Mouse (Mus musculus) CH12.LX (cell line): Measurements from ENCODE around the gene Gm28539. TPM values are rescaled to one million over a fixed set of nuclear protein-coding genes. Genes with fewer than 3 reads are reported as not detected.

Source experiments
- DNase-seq: peaks from one replicate; pipeline ENCODE4 v3.0.0-alpha.2; 2013; ENCODE audit errors: extremely low read depth
- H3K27ac ChIP-seq: 2 replicates; pipeline ENCODE4 v1.5.1; 2012; ENCODE audit warnings: low read depth, mild to moderate bottlenecking, control low read depth, moderate library complexity; ENCODE audit not compliant: insufficient read depth
- H3K27me3 ChIP-seq: replicated peaks from 2 replicates; pipeline ENCODE3; 2012; ENCODE audit warnings: inconsistent platforms
- H3K36me3 ChIP-seq, 2 experiments: replicated peaks in 1 of 2; 2 replicates each; pipeline versions ENCODE3 to v1.6.1; 2012; ENCODE audit warnings: inconsistent platforms in 1 of 2, low read length in 1 of 2, mild to moderate bottlenecking in 1 of 2, mixed read lengths in 1 of 2, moderate library complexity in 1 of 2; ENCODE audit not compliant: control insufficient read depth in 1 of 2, insufficient read depth in 1 of 2
- H3K4me1 ChIP-seq, 2 experiments: 2 replicates each; pipeline ENCODE4 v1.6.1; 2012; ENCODE audit warnings: inconsistent platforms in 1 of 2, moderate library complexity in 1 of 2; ENCODE audit not compliant: insufficient read depth in 2 of 2, control insufficient read depth in 1 of 2
- H3K4me2 ChIP-seq: 2 replicates; pipeline ENCODE4 v1.6.1; 2012; ENCODE audit warnings: low read depth, mild to moderate bottlenecking, control low read depth; ENCODE audit not compliant: poor library complexity, insufficient read depth, severe bottlenecking
- H3K4me3 ChIP-seq, 3 experiments: fragments of 150-350 bp in 1 of 3; sonication (generic) in 1 of 3; replicated peaks in 1 of 3; 2 replicates each; pipeline versions ENCODE3 to v1.5.1; 2011 to 2012; ENCODE audit warnings: low read depth in 2 of 3, low read length in 2 of 3, mild to moderate bottlenecking in 2 of 3, moderate library complexity in 2 of 3, control low read depth in 1 of 3, improper control_type of control experiment in 1 of 3, inconsistent platforms in 1 of 3, mixed read lengths in 1 of 3; ENCODE audit not compliant: poor library complexity in 1 of 3
- H3K79me2 ChIP-seq: replicated peaks from 2 replicates; pipeline ENCODE4 v1.6.1; 2012; ENCODE audit warnings: mild to moderate bottlenecking, moderate library complexity; ENCODE audit not compliant: control insufficient read depth, poor library complexity, insufficient read depth, severe bottlenecking; ENCODE audit errors: extremely low read depth
- H3K9ac ChIP-seq: 2 replicates; pipeline ENCODE4 v1.6.1; 2012; ENCODE audit warnings: low read depth, mild to moderate bottlenecking, control low read depth, moderate library complexity; ENCODE audit not compliant: insufficient read depth
- H3K9me3 ChIP-seq: replicated peaks from 2 replicates; pipeline ENCODE3; 2012; ENCODE audit warnings: low read length, inconsistent platforms, mixed read lengths
- CHD1 ChIP-seq: IDR thresholded peaks from 2 replicates; pipeline ENCODE4 v1.6.1; 2012; ENCODE audit warnings: low read depth, low read length, improper control_type of control experiment, inconsistent platforms
- CHD2 ChIP-seq: IDR thresholded peaks from 2 replicates; pipeline ENCODE4 v1.6.1; 2011; ENCODE audit warnings: low read length, improper control_type of control experiment
- CTCF ChIP-seq, 2 experiments: IDR thresholded peaks in 1 of 2; conservative IDR thresholded peaks in 1 of 2; 2 replicates each; pipeline ENCODE4 v1.5.1; 2011 to 2012; ENCODE audit warnings: low read depth in 2 of 2, low read length in 2 of 2, improper control_type of control experiment in 1 of 2, inconsistent platforms in 1 of 2, mild to moderate bottlenecking in 1 of 2, moderate library complexity in 1 of 2
- E2F4 ChIP-seq: IDR thresholded peaks from 2 replicates; pipeline ENCODE4 v1.6.1; 2011; ENCODE audit warnings: low read depth, low read length, improper control_type of control experiment; ENCODE audit not compliant: insufficient replicate concordance
- ELF1 ChIP-seq: IDR thresholded peaks from 2 replicates; pipeline ENCODE4 v1.6.1; 2014; ENCODE audit warnings: low read depth, mild to moderate bottlenecking, inconsistent platforms, low read length, improper control_type of control experiment
- EP300 ChIP-seq: IDR thresholded peaks from 2 replicates; pipeline ENCODE4 v1.6.1; 2011; ENCODE audit warnings: low read length, improper control_type of control experiment
- ETS1 ChIP-seq: conservative IDR thresholded peaks from 2 replicates; pipeline ENCODE4 v1.6.1; 2012; ENCODE audit warnings: low read depth, mild to moderate bottlenecking, inconsistent platforms, low read length, improper control_type of control experiment, moderate library complexity
- HCFC1 ChIP-seq: IDR thresholded peaks from 2 replicates; pipeline ENCODE4 v1.6.1; 2012; ENCODE audit warnings: low read depth, mild to moderate bottlenecking, inconsistent platforms, low read length, improper control_type of control experiment
- IRF4 ChIP-seq: IDR thresholded peaks from 2 replicates; pipeline ENCODE4 v1.6.1; 2014; ENCODE audit warnings: low read depth, mild to moderate bottlenecking, inconsistent platforms, low read length, improper control_type of control experiment
- JUN ChIP-seq: IDR thresholded peaks from 2 replicates; pipeline ENCODE4 v1.6.1; 2011; ENCODE audit warnings: low read depth, mild to moderate bottlenecking, low read length, improper control_type of control experiment, moderate library complexity; ENCODE audit not compliant: insufficient read depth
- JUND ChIP-seq: conservative IDR thresholded peaks from 2 replicates; pipeline ENCODE4 v1.6.1; 2011; ENCODE audit warnings: low read depth, low read length, improper control_type of control experiment
- KAT2A ChIP-seq: IDR thresholded peaks from 2 replicates; pipeline ENCODE4 v1.6.1; 2012; ENCODE audit warnings: low read length, improper control_type of control experiment, inconsistent platforms; ENCODE audit not compliant: insufficient replicate concordance
- MAX ChIP-seq: IDR thresholded peaks from 2 replicates; pipeline ENCODE4 v1.6.1; 2011; ENCODE audit warnings: low read length, improper control_type of control experiment
- MAZ ChIP-seq: IDR thresholded peaks from 2 replicates; pipeline ENCODE4 v1.6.1; 2012; ENCODE audit warnings: low read depth, mild to moderate bottlenecking, inconsistent platforms, low read length, improper control_type of control experiment, moderate library complexity
- MEF2A ChIP-seq: IDR thresholded peaks from 2 replicates; pipeline ENCODE4 v1.6.1; 2014; ENCODE audit warnings: low read depth, mild to moderate bottlenecking, inconsistent platforms, low read length, improper control_type of control experiment, borderline replicate concordance
- MXI1 ChIP-seq: IDR thresholded peaks from 2 replicates; pipeline ENCODE4 v1.6.1; 2011; ENCODE audit warnings: mild to moderate bottlenecking, low read depth, low read length, improper control_type of control experiment
- NELFE ChIP-seq: IDR thresholded peaks from 2 replicates; pipeline ENCODE4 v1.6.1; 2011; ENCODE audit warnings: low read depth, low read length, improper control_type of control experiment
- NRF1 ChIP-seq: IDR thresholded peaks from 2 replicates; pipeline ENCODE4 v1.6.1; 2014; ENCODE audit warnings: low read depth, mild to moderate bottlenecking, inconsistent platforms, low read length, improper control_type of control experiment, moderate library complexity
- POLR2A ChIP-seq: IDR thresholded peaks from 2 replicates; pipeline ENCODE4 v1.6.1; 2011; ENCODE audit warnings: low read depth, mild to moderate bottlenecking, improper control_type of control experiment, low read length
- POLR2AphosphoS2 ChIP-seq: IDR thresholded peaks from 2 replicates; pipeline ENCODE4 v1.6.1; 2011; ENCODE audit warnings: low read depth, low read length, improper control_type of control experiment
- RAD21 ChIP-seq: IDR thresholded peaks from 2 replicates; pipeline ENCODE4 v1.6.1; 2011; ENCODE audit warnings: low read depth, mild to moderate bottlenecking, low read length, improper control_type of control experiment, moderate library complexity
- RCOR1 ChIP-seq: conservative IDR thresholded peaks from 2 replicates; pipeline ENCODE4 v1.6.1; 2012; ENCODE audit warnings: low read depth, mild to moderate bottlenecking, inconsistent platforms, low read length, improper control_type of control experiment
- TCF12 ChIP-seq: IDR thresholded peaks from 2 replicates; pipeline ENCODE4 v1.6.1; 2014; ENCODE audit warnings: low read depth, mild to moderate bottlenecking, inconsistent platforms, low read length, improper control_type of control experiment
- UBTF ChIP-seq: IDR thresholded peaks from 2 replicates; pipeline ENCODE4 v1.6.1; 2012; ENCODE audit warnings: low read depth, mild to moderate bottlenecking, inconsistent platforms, low read length, improper control_type of control experiment, moderate library complexity
- USF2 ChIP-seq: conservative IDR thresholded peaks from 2 replicates; pipeline ENCODE4 v1.6.1; 2011; ENCODE audit warnings: low read depth, low read length, improper control_type of control experiment
- ZMIZ1 ChIP-seq: IDR thresholded peaks from 2 replicates; pipeline ENCODE4 v1.6.1; 2012; ENCODE audit warnings: low read depth, mild to moderate bottlenecking, inconsistent platforms, low read length, improper control_type of control experiment
- ZNF384 ChIP-seq: IDR thresholded peaks from 2 replicates; pipeline ENCODE4 v1.6.1; 2012; ENCODE audit warnings: low read depth, low read length, improper control_type of control experiment, inconsistent platforms
- dilution Hi-C: fragments of 300-500 bp; cut with MboI; formaldehyde crosslinking; loops from 2 replicates; pipeline ENCODE4 v1.14.3; 2020; ENCODE audit warnings: low sequenced_read_pairs; ENCODE audit not compliant: extremely low pct_unique_long_range_greater_than_20kb, extremely low pct_ligation_motif_present
- in situ Hi-C: fragments of 300-500 bp; cut with MboI; formaldehyde crosslinking; loops from 3 replicates; pipeline ENCODE4 v1.14.3; 2019; ENCODE audit warnings: low sequenced_read_pairs, low pct_ligation_motif_present, low pct_unique_long_range_greater_than_20kb, mixed read lengths
- polyA plus RNA-seq: library from polyadenylated mRNA; unstranded; fragments of >175 nt; gene quantifications from 2 replicates; pipeline ENCODE4 v1.2.1, GENCODE M21; 2012; ENCODE audit warnings: low read depth; ENCODE audit not compliant: insufficient read length
- total RNA-seq, 2 experiments: library from RNA; depleted of rRNA; stranded (reverse); fragments of 300-350 nt in 1 of 2; fragments of >200 nt in 1 of 2; gene quantifications; 2 replicates each; pipeline ENCODE4 v1.2.3; 2012 to 2014

Gene Gm28539
- total and polyA plus RNA-seq, 3 experiments: 3.9 to 12.2 TPM; not detected in 1

DNA sequence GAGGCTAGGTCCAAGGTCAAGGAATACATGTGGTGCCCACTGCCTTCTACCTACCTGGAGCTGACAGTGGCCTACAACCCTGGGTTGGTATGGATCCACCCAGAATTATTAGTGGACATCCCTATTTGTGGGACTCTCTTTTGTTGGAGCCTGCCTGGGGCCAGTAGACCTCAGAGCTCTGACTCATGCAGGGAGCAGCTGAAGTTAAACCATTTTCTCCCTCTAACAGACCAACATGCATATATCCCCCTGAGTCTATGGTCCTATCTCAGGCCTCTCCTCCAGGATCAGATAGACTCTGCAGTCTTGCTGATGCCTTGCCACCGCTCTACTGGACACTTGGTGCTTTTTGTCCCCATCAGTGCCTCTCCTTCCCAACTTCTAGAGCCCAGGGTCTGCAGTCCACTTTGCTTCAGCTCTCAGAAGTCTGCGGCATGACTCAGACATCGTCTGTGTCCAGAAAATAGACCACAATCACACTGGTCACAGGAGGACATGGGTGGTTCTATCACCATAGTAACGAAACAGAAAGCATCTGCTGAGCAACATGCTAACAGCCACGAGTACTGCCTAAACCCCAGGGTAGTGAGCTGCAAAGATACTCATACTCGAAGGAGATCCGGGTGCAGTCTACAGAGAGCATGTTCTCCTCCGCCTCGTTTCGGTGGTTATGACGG is 41.0 kb upstream of the Gm28539 start:
- Histone ChIP-seq H3K27me3 (no peaks in the 10 kb centered on the region), H3K4me1 (no peaks in the 10 kb centered on the region), H3K4me3 (no peak overlapping the region), H3K27ac (no peak overlapping the region), H3K79me2 (no peaks in the 10 kb centered on the region), H3K9ac (no peak overlapping the region), H3K36me3 (peaks cover 87 to 98% of the 10 kb centered on the region in 2 experiments), H3K9me3 (no peaks in the 10 kb centered on the region), H3K4me2 (no peak overlapping the region)
- DNase-seq: no peak
- dilution Hi-C loops (no loop called here), in situ Hi-C loops (no loop called here)
- TF ChIP-seq EP300: no peak
- no peak for TF ChIP-seq RCOR1
- no peak for TF ChIP-seq TCF12
- TF ChIP-seq CTCF (conservative IDR thresholded peaks at IDR 0.05 in 1 of 2, IDR thresholded peaks at IDR 0.05 in 1 of 2; ENCODE audit: low read depth in 2 of 2, low read length in 2 of 2): no peak
- TF ChIP-seq USF2: no peak
- no peak for TF ChIP-seq NRF1
- TF ChIP-seq ETS1: no peak
- TF ChIP-seq NELFE: no peak
- TF ChIP-seq E2F4: no peak
- TF ChIP-seq CHD2: no peak
- TF ChIP-seq UBTF: no peak
- TF ChIP-seq ELF1: no peak
- no peak for TF ChIP-seq MEF2A
- TF ChIP-seq ZNF384: no peak
- TF ChIP-seq POLR2A: no peak
- no peak for TF ChIP-seq MXI1
- no peak for TF ChIP-seq ZMIZ1
- no peak for TF ChIP-seq POLR2AphosphoS2
- no peak for TF ChIP-seq MAX
- TF ChIP-seq CHD1: no peak

DNA sequence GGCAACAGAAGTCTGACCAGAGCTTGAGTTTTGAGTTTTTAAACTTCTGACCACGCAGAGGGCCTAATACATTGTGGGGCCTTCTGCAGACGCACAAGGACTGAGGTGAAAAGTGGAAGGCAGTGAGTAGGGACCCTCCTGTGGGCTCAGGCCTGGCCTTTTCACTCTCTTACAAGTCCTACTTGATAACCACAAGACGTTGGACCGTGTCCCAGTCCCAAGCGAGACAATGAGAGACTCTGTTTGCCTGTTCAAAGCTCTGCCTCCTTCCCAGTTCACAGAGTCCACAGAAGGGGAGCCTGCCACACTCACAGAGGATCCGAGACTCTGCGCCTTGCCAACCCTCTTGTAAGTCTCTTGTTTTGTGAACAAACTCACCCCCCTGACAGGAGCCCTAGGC is 39.7 kb upstream of the Gm28539 start:
- peaks cover 87 to 98% of the 10 kb centered on the region in 2 experiments for H3K36me3 ChIP-seq
- H3K27ac ChIP-seq: no peak overlapping the region
- TF ChIP-seq HCFC1 (no peak), JUN (no peak), JUND (no peak), RAD21 (no peak), IRF4 (no peak), ELF1 (no peak), KAT2A (no peak), POLR2A (no peak), MAZ (no peak)
- H3K4me2 ChIP-seq: no peak overlapping the region
- in situ Hi-C loops (no loop called here), dilution Hi-C loops (no loop called here)
- DNase-seq: no peak
- no peaks in the 10 kb centered on the region for H3K9me3 ChIP-seq
- H3K79me2 ChIP-seq: no peaks in the 10 kb centered on the region
- no peak overlapping the region for H3K9ac ChIP-seq
- H3K4me1 ChIP-seq: no peaks in the 10 kb centered on the region
- no peaks in the 10 kb centered on the region for H3K27me3 ChIP-seq
- no peak overlapping the region for H3K4me3 ChIP-seq
